Mouse (Mus musculus) embryonic stem cell, embryonic (primary cell): Measurements from ENCODE around the gene Unc13a.

ENCODE experiments used
- CTCF ChIA-PET, 4 experiments: fragments of 300-600 bp in 2 of 4; fragments of 350-600 bp in 2 of 4; sonication (Branson Sonifier 250); formaldehyde crosslinking; loops; one replicate each; lab custom pipeline; 2022; ENCODE audit warnings: inconsistent platforms in 2 of 4; lab: Charles Lee
- POLR2A ChIA-PET, 4 experiments: fragments of 300-600 bp in 2 of 4; fragments of 350-600 bp in 2 of 4; sonication (Branson Sonifier 250); formaldehyde crosslinking; loops; one replicate each; lab custom pipeline; 2022; ENCODE audit warnings: antibody characterized with exemption in 4 of 4, inconsistent platforms in 1 of 4; lab: Charles Lee

Gene Unc13a

DNA sequence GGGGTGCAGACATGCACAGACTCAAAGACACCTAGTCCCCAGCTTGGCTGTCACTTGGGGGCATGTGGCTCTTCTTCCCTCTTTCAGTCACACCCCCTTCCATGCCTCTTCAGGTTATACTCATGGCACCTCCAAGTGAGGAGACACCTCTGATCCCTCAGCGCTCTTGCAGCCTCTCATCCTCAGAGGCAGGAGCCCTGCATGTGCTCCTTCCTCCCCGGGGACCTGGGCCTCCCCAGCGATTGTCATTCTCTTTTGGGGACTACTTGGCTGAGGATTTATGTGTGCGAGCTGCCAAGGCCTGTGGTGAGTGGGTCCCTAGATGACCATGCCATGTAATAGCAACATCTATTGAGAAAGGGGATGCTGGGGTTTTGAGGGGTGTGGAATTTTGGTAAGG is 6.7 kb upstream of the Unc13a start:
- ChIA-PET CTCF (interaction anchor here in 2 of 4 experiments (0.9 to 2.0 kb wide), 3 partner anchors 17 to 117 kb away, joined by 3 to 8 read pairs (median 4); no protein-coding TSS in a partner anchor), POLR2A (interaction anchor here in 3 of 4 experiments (0.6 to 6.3 kb wide), 12 partner anchors 8 to 781 kb away, joined by 3 to 45 read pairs (median 6); partner anchors contain the start of genes Slc27a1 (in 2 of the 3), Insl3 (in 1 of the 3), Rpl18a (in 1 of the 3) and Unc13a (in 1 of the 3))

DNA sequence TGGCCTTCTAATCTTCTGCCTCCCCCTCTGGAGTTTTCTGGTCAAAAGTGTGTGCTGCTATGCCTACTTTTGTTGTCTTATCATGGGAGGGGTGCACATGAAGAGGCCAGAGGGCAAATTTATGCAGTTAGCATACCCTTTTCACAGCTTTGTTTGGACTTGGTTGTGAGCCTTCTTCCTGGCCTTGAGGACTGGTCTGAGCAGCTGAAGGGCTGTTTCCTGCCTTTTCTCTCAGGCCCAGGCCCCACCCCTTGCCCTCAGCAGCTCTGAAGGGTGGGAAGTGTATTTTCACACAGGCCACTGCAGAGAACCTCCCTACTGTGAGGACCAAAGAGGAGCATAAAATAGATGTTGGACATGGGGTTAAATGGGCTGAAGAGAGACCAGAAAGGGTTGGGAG is 6.0 kb upstream of the Unc13a start:
- ChIA-PET CTCF (interaction anchor here in 2 of 4 experiments (0.9 to 2.6 kb wide), 3 partner anchors 17 to 116 kb away, joined by 3 to 8 read pairs (median 4); no protein-coding TSS in a partner anchor), POLR2A (interaction anchor here in 3 of 4 experiments (0.6 to 6.3 kb wide), 20 partner anchors 8 to 981 kb away, joined by 3 to 38 read pairs (median 5); partner anchors contain the start of genes Slc27a1 (in 2 of the 3), Colgalt1 (in 1 of the 3), Insl3 (in 1 of the 3) and Pgls (in 1 of the 3))

DNA sequence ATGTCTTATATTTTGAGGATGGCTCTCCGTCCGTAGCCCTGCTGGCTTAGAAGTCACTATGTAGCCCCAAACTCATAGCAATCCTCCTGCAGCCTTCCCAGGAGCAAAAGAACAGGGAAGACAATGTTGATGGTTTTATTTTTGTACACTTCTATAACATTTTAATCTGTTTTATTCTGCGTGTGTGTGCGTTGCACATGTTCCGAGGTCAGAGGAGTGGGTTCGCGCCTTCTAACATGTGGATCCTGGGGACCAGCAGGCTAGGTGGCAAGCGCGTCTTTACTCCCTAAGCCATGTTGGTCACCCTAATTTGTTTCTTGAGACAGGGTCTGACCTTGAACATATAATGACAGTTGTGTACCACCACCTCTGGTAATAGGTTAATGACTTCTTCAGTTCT is 5.2 kb upstream of the Unc13a start:
- CTCF ChIA-PET = interaction anchor here in 1 of 4 experiments (0.6 to 2.6 kb wide), 5 partner anchors 9 to 1828 kb away, joined by 3 to 8 read pairs (median 4); no protein-coding TSS in a partner anchor
- POLR2A ChIA-PET = interaction anchor here in 3 of 4 experiments (0.6 to 6.3 kb wide), 25 partner anchors 9 to 980 kb away, joined by 3 to 38 read pairs (median 5); partner anchors contain the start of genes Slc27a1 (in 3 of the 3), Colgalt1 (in 1 of the 3) and Insl3 (in 1 of the 3)

DNA sequence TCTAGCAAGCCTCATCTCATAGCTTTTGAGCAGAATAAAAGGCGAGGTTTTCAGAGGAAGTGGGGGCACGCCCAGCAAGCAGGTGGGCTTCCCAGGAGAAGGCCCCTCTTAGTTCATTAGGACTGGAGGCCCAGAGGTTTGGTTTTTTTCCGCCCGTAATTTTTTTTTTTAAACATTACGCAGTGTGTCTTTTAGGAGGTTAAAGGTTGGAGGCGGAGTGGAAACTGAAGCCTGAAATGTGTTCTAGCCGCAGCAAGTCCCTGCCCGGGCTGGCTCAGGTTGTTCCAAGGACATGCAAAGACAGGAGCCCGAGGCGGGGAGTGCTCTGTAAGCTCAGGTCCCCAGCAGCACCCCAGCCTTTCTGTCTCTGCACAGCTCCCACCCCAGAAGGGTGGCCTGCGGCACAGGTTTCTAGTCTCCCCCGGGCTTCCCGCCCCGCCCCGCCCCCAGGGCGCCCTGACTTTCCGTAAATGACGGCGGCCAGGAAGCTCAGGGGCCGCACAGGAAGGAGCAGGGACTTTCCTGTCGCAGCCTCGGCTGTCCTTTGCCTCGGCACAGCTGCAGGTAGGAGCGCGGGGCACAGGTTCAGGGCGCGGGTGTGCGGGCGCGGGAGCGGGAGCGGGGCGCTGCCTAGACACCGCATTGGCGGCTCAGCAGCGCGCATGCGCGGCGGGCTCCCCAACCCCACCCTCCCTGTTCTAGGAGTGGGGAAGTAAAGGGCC is 4.6 kb upstream of the Unc13a start, which contains the start of gene Jak3:
Jak3 (plus strand) TSS at position 277 of the 722 bp plus-strand sequence.
- ChIA-PET CTCF (interaction anchor here (0.5 to 2.6 kb wide), 12 partner anchors 9 to 1828 kb away, joined by 3 to 8 read pairs (median 4); partner anchors contain the start of gene Rab3a (in 1 of the 4)), POLR2A (interaction anchor here in 3 of 4 experiments (0.6 to 6.3 kb wide), 27 partner anchors 10 to 980 kb away, joined by 3 to 38 read pairs (median 4); partner anchors contain the start of genes Colgalt1 (in 2 of the 3), Insl3 (in 2 of the 3) and Slc27a1 (in 2 of the 3))

DNA sequence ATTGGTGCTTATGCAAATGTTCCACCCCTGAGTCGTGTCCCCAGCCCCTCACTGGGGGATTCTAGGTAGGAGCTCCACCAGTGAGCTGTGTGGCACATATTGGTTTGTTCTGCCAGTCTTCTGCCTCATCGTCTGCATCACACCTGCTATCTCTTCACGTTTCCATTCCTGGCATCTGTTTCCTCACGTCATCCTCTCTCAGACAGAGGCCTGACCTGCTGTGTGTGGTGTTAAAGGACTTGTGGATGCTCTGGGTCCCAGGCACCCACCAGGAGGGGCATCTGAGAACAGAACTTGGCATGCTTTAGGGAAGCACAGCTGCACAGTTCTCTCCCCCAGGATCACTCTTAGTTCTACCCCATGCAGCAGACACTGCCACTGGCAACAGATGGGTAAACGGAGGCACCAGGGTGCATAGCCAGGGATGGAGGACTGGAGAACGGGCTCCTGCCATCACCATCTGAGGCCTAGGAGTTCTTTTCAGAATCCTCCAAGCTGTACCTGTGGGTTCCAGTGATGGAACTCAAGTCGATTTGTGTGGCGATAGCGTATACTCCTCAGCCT is 4.0 kb upstream of the Unc13a start:
- CTCF ChIA-PET = interaction anchor here (0.5 to 2.6 kb wide), 8 partner anchors 10 to 1064 kb away, joined by 3 to 8 read pairs (median 4); partner anchors contain the start of gene Rab3a (in 1 of the 4)
- POLR2A ChIA-PET = interaction anchor here in 3 of 4 experiments (0.6 to 6.3 kb wide), 23 partner anchors 9 to 846 kb away, joined by 3 to 38 read pairs (median 4); partner anchors contain the start of genes Insl3 (in 2 of the 3), Slc27a1 (in 2 of the 3) and Colgalt1 (in 1 of the 3)

DNA sequence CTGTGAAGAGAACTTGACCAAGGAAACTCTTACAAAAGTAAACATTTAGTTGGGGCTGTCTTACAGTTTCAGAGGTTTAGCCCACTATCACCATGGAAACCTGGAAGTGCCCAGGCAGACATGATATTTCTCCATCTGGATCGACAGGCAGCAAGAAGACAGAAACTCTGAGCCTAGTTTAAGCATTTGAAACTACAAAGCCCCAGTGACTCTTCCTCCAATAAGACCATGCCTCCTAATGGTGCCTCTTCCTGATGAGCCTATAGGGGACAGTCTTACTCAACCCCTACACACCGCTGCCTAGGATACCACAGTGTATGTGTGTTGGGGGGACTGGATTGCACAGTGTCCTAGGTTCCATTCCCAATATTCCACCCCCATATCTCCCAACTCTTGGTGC is 2.5 kb upstream of the Unc13a start:
- ChIA-PET CTCF (interaction anchor here in 1 of 4 experiments (0.6 kb wide), 2 partner anchors 13 to 179 kb away, joined by 5 to 9 read pairs; no protein-coding TSS in a partner anchor), POLR2A (interaction anchor here in 2 of 4 experiments (1.7 to 4.5 kb wide), 3 partner anchors 12 to 45 kb away, joined by 3 to 25 read pairs (median 23); partner anchors contain the start of gene Insl3 (in 1 of the 2))

DNA sequence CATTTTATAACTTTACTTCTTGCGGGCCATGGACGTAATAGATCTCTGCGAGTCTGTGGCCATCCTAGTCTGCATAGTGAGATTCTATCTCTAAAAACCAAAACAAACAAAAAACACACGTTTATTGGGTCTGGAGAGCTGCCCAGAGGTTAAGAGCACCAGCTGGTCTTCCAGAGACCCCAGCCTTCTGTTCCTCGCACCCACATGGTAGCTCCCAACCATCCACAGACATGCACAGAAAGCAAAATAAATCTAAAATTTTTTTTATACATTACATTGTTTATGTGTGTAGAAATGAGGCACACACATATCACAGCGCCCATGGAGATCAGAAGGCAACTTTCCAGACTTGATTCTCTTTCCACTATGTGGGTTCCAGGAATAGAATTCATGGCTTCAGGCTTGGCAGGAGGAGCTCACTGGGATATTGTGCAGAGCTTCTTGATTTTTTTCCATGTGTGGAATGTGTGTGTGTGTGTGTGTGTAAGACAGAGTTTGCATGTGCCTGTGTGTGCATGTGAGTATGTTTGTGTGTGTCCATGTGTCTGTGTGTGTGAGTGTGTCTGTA is 695 bp upstream of the Unc13a start:
- POLR2A ChIA-PET = interaction anchor here in 2 of 4 experiments (0.7 to 4.6 kb wide), 9 partner anchors 9 to 103 kb away, joined by 3 to 38 read pairs (median 3); partner anchors contain the start of genes B3gnt3 (in 1 of the 2) and Slc27a1 (in 1 of the 2)
- CTCF ChIA-PET = no interaction called here

DNA sequence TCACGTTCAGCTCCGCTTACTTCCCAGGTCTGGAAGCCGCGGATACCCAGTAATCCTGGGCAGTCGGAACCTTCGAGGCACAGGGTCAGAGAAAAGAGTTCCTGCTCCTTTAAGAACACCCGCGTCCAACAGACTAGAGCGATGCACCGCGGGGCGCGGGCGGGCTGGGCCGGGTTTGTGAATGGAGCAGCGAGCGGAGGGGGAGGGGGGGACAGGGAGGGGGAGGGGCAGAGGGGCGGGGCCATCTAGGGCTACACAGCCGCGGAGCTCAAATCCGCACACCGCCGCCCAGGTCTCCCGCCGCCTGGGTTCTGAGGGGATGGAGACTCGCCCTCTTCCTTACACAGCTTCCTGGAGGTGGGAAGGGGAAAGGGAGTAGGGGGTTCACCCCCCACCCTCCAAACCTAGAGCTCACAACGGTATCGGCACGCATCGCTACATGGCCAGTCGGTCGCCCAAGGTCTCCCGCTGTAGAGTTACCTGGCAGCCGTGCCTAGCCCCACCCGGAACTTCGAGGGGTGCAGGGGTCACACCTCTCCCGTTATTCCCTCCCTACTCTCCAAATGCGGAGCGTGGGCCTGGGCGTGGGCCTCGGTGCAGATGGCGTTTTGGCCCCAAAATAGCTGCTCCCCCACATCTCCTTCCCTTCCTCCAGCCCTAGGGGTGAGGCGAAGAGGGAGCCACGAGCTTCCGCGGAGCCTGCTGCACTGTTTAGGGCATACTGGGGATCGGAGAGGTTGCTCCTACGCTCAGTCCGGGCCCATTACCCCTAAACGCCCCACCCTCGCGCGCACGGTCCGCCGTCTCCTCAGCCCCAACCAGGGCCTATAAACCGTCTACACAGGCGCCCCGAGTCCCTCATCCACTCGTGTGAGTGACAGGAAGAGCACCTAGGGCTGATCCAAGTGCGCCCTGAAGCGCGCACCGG is 672 bp downstream of the Unc13a start:
- ChIA-PET CTCF (interaction anchor here (0.6 to 1.8 kb wide), 14 partner anchors 10 to 1175 kb away, joined by 3 to 8 read pairs (median 4); partner anchors contain the start of genes B3gnt3 (in 1 of the 4) and Fcho1 (in 1 of the 4)), POLR2A (interaction anchor here (0.5 to 7.2 kb wide), 49 partner anchors 9 to 977 kb away, joined by 3 to 45 read pairs (median 4); partner anchors contain the start of genes B3gnt3 (in 2 of the 4), Colgalt1 (in 2 of the 4), Slc27a1 (in 2 of the 4) and Dda1 (in 1 of the 4))

DNA sequence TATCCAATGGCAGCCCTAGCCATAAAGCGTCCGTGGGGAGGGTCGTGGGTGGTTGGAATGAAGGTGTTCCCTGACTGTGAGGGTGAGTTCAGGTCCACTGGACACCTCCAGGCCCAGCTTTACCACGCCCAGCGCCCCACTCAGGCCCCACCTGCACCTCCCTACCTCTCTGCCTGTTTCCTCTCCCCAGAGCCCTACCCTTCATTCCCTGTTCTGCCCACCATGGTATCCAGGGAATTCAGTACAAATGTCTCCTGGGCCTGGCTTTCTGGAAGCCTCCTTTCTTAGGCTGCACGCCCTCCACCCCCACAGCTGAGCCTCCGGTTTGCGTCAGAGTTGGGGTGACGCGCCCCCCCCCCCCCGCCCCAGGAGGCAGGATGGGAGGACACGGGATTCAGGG is 1.4 kb downstream of the Unc13a start:
- ChIA-PET CTCF (interaction anchor here in 3 of 4 experiments (0.6 to 1.8 kb wide), 11 partner anchors 9 to 1174 kb away, joined by 3 to 7 read pairs (median 3); partner anchors contain the start of genes B3gnt3 (in 1 of the 3) and Fcho1 (in 1 of the 3)), POLR2A (interaction anchor here (0.5 to 7.2 kb wide), 46 partner anchors 8 to 976 kb away, joined by 3 to 45 read pairs (median 4); partner anchors contain the start of genes B3gnt3 (in 2 of the 4), Colgalt1 (in 2 of the 4), Slc27a1 (in 2 of the 4) and Dda1 (in 1 of the 4))

DNA sequence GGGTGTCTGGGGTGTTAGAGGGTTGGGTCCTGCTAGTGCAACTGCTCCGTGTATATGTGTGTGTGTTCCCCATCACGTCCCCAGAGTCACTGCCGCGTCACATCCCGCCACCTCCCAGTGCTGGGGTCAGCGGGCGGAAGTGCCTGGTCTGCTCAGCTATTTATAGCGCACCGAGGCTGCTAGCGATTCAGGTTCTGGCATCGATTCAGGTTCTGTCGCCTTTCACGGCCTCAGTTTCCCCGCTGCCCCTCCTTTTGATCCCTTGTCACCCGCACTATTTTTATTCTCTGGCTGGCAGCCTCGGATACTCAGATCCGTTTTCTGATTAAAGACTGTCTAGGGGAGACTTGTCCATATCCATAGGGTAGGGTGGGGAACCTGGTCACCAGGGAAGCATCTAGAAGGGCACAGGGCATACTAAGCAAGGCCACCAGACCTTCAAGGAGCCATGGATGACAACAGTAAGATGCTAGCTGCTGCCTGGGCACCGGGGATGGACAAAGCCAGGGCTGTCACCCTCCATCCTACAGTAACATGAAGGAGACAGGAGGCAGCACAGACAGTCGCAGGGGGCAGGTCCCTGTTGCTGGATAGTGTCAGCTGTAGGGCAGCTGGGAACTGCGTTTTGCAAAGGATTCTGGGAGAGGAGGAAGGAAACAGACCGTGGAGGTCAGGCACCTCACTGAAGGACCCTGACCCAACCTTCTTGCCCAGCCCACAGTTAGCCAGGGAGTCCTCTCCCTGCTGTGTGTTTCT is 3.2 kb downstream of the Unc13a start:
- CTCF ChIA-PET = interaction anchor here in 1 of 4 experiments (0.5 kb wide), 1 partner anchor 13 kb away, joined by 3 read pairs; no protein-coding TSS in a partner anchor
- POLR2A ChIA-PET = interaction anchor here in 3 of 4 experiments (0.6 to 7.2 kb wide), 19 partner anchors 11 to 666 kb away, joined by 3 to 45 read pairs (median 5); partner anchors contain the start of genes Colgalt1 (in 2 of the 3), Tmem221 (in 2 of the 3), Klf2 (in 1 of the 3) and Slc27a1 (in 1 of the 3)

DNA sequence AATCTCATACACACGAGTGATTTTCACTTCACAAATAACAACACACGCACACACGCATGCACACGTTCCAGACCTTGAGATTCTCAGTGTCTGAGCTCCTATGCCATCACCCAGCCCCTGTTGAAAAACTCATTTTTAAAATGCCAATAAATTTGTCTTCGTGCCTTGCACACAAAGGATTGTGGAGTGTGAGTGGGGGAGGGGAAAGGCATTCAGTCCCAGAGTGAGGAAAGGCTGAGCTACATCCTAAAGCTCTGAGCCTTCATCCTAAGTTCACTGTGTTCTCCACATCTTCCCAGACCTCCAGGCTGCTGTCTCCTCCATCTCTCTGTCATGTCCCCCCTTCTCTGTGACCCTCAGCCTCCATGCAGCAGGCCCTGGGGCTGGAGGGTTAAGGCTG is 4.3 kb downstream of the Unc13a start:
- CTCF ChIA-PET = interaction anchor here in 2 of 4 experiments (0.6 to 0.8 kb wide), 2 partner anchors 38 to 251 kb away, joined by 3 to 4 read pairs; no protein-coding TSS in a partner anchor
- POLR2A ChIA-PET = interaction anchor here in 3 of 4 experiments (0.6 to 7.2 kb wide), 15 partner anchors 9 to 309 kb away, joined by 3 to 45 read pairs (median 5); partner anchors contain the start of genes Colgalt1 (in 2 of the 3), Tmem221 (in 2 of the 3) and Jak3 (in 1 of the 3)

DNA sequence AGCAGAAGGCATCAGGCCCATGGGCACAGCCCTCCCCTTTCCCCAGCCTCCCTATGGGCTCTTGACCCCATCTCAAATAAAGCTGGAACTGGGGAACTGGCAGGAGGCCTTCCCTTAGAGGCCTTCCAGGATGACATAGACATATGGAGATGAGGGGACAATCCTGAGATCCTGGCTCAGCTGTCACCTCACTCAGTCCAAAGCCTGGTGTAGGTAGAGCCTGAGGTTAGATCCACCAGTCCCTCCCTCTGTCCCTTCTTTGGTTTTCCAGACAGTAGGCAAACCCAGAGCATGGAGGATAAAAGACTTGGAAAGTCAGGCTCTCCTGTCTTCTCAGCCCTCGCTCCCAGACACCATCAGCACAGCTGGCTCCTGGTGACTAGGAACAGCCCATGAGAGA is 4.7 kb downstream of the Unc13a start:
- ChIA-PET CTCF (interaction anchor here in 1 of 4 experiments (0.8 kb wide), 1 partner anchor 37 kb away, joined by 3 read pairs; no protein-coding TSS in a partner anchor), POLR2A (interaction anchor here in 3 of 4 experiments (0.6 to 7.2 kb wide), 20 partner anchors 10 to 874 kb away, joined by 3 to 45 read pairs (median 7); partner anchors contain the start of genes Colgalt1 (in 3 of the 3), Jak3 (in 1 of the 3), Slc27a1 (in 1 of the 3) and Tmem221 (in 1 of the 3))

DNA sequence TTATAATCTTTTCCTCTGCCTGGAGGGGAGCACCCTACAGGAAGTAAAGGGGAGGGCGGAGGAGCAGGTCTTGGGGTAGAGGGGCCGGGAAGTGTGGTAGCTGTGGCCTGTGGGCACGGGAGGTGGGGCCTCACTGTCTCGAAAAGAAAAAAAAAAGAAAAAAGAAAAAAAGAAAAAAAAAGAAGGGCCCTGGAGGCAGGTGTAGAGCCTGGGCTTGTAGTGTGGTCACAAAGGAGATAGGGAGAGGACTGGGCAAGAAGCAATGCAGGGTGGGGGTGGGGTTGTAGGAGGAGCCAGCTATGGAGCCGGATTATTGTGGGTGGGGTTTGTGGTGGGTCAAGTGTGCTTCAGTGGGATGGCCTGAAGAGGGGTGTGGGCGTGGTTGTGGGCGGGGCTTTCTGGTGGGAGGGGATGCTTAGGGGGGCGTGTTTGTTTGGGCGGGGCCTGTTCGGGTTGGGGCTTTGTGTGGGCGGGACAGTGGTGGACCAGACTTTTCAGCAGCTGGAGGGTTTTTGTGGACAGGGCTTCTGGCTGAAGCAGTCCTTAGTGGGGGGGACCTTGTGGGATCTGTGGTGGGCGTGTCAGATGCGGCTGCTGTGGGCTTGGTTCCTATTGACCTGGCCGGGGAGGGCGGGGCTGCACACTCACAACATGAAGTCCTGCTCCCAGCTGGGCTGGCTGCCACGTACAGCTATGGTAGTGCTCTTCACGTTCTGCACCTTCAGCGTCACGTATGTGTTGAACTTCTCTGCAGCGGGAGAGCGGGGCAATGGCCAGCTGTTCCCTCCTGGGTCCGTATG is 6.0 kb downstream of the Unc13a start:
- ChIA-PET POLR2A (interaction anchor here in 3 of 4 experiments (0.6 to 7.2 kb wide), 66 partner anchors 10 to 1077 kb away, joined by 3 to 45 read pairs (median 4); partner anchors contain the start of genes Colgalt1 (in 3 of the 3), Slc27a1 (in 3 of the 3), Fcho1 (in 2 of the 3) and Jak3 (in 2 of the 3)), CTCF (interaction anchor here in 3 of 4 experiments (0.6 to 2.1 kb wide), 38 partner anchors 10 to 1507 kb away, joined by 3 to 15 read pairs (median 4); partner anchors contain the start of genes B3gnt3 (in 1 of the 3), Colgalt1 (in 1 of the 3), Fcho1 (in 1 of the 3) and Jak3 (in 1 of the 3))
